Mouse (Mus musculus) stomach, embryonic 14.5 days (tissue): ENCODE measurements around the gene Vgll2. TPM values are rescaled to one million over a fixed set of nuclear protein-coding genes. Genes with fewer than 3 reads are reported as not detected.

ENCODE experiments used
- ATAC-seq: fragments of 200-750 bp; cut with Nextera tagmentation; 2 replicates; pipeline ENCODE4 v1.8.0; 2017; ENCODE audit warnings: low read depth, moderate TSS enrichment; ENCODE audit not compliant: insufficient number of reproducible peaks, insufficient read depth, low FRiP score
- H3K27ac ChIP-seq: fragments of 300-500 bp; sonication (generic); 2 replicates; pipeline ENCODE4 v1.5.1; 2014; ENCODE audit warnings: mild to moderate bottlenecking, low read length, moderate library complexity, mixed read lengths
- H3K27me3 ChIP-seq: fragments of 300-500 bp; sonication (generic); 2 replicates; pipeline ENCODE4 v1.6.1; 2014; ENCODE audit warnings: low read length, control low read depth, mixed read lengths; ENCODE audit not compliant: control insufficient read depth, insufficient read depth
- H3K36me3 ChIP-seq: fragments of 300-500 bp; sonication (generic); 2 replicates; pipeline ENCODE4 v1.6.1; 2014; ENCODE audit warnings: mild to moderate bottlenecking, control low read depth, low read length, moderate library complexity, mixed read lengths; ENCODE audit not compliant: control insufficient read depth, insufficient read depth
- H3K4me1 ChIP-seq: fragments of 300-500 bp; sonication (generic); 2 replicates; pipeline ENCODE4 v1.6.1; 2014; ENCODE audit warnings: low read length, control low read depth, mixed read lengths; ENCODE audit not compliant: control insufficient read depth, insufficient read depth
- H3K4me2 ChIP-seq: fragments of 300-500 bp; sonication (generic); replicated peaks from 2 replicates; pipeline ENCODE4 v1.6.1; 2014; ENCODE audit warnings: low read depth, low read length, control low read depth
- H3K4me3 ChIP-seq: fragments of 300-500 bp; sonication (generic); 2 replicates; pipeline ENCODE4 v1.5.1; 2014; ENCODE audit warnings: low read depth, low read length, control low read depth
- H3K9ac ChIP-seq: fragments of 300-500 bp; sonication (generic); replicated peaks from 2 replicates; pipeline ENCODE4 v1.6.1; 2014; ENCODE audit warnings: low read depth, mild to moderate bottlenecking, control low read depth, low read length, moderate library complexity, mixed read lengths
- H3K9me3 ChIP-seq: fragments of 300-500 bp; sonication (generic); 2 replicates; pipeline ENCODE4 v1.6.1; 2016; ENCODE audit warnings: low read depth, low read length, control low read depth; ENCODE audit not compliant: control insufficient read depth
- WGBS: fragments of 180-500 bp; shearing (Covaris S2); extraction: QIAGEN DNeasy Blood & Tissue Kit; methylation state at CpG from one replicate; pipeline ENCODE4 v1.1.7; 2014; 5-methylcytosine and 5-hydroxymethylcytosine counted together
- polyA plus RNA-seq: library from polyadenylated mRNA; unstranded; fragments of >200 nt; fragmentation: Nextera tagmentation; extraction: Ambion mirVana; gene quantifications from 2 replicates; pipeline ENCODE4 v1.2.1, GENCODE M21; 2014

Gene Vgll2
- polyA plus RNA-seq, 1 experiment from 2014 or later: 0.14 TPM

DNA sequence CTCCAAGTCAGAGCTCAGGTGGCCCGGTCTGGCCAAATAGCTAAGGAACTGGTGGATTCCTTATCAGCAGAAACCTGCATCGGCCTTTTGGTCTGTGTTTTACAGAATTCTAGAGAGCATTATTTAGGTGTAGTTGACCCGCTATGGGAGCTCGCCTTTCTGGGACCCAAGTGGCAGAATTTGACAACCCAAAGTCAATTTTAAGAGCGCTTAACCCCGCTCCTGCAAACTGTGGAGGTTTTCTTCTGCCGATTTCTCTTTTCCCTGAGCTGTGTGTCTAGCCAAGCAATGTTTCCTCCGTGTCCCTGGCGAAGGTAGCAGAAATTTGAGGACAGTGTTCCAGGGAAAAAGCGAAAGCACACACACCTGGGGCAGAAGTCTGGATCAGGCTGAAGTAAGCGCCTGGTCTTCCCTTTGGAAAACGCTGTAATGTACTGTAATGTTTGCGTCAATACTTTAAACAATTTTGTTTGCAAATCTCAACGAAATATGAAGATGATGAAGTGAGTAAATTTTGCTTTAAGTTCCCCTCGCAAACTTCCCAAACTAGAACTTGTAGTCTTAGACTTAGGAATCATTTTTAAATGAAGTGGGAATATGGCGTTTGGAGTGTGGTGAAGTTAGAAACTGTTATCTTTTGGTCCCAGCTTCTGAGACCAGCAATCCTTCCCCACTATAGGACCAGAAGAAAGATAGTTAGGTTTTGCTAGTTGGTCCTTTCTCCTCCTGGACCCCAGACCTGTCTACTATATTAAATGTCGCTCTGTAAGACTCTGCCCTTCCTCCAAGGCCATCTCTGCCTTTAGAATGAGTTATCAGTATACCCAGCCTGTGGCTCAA is 1.1 kb downstream of the Vgll2 start:
- ATAC-seq: no peak
- Histone ChIP-seq H3K9me3 (no peaks in the 10 kb centered on the region), H3K27ac (no peak overlapping the region), H3K4me3 (no peak overlapping the region), H3K36me3 (no peaks in the 10 kb centered on the region), H3K27me3 (peaks cover 64% of the 10 kb centered on the region), H3K4me1 (peaks cover 7% of the 10 kb centered on the region; the same call in 1 of the 2 replicates), H3K9ac (no peak overlapping the region), H3K4me2 (peak overlapping the region; percentile 89; the same call in 1 of the 2 replicates)
- WGBS: 4% methylated on average over 17 of the region's 17 CpGs

DNA sequence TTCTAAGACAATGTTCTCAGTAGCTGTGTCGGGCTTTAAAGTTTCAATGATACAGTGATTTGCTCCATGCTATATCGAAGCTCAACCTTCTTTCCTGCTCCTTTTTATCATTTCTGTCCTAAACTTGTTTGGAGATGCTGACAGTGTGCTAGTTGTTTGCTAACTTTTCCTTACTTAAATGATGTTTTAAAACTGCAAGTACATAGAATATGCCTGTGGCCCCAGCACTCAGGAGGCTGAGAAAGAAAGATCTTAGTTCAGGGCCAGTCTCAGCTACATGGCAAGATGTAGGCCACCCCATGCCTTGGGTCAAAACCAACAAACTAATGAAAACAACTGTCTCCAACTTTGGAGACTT is 1.7 kb downstream of the Vgll2 start:
- Histone ChIP-seq H3K4me3 (no peak overlapping the region), H3K27me3 (peaks cover 66% of the 10 kb centered on the region), H3K9me3 (no peaks in the 10 kb centered on the region), H3K9ac (no peak overlapping the region), H3K36me3 (no peaks in the 10 kb centered on the region), H3K27ac (no peak overlapping the region), H3K4me1 (peaks cover 7% of the 10 kb centered on the region; the same call in 1 of the 2 replicates), H3K4me2 (no peak overlapping the region)
- no peak for ATAC-seq
- 21% methylated on average over 2 of the region's 2 CpGs for WGBS

DNA sequence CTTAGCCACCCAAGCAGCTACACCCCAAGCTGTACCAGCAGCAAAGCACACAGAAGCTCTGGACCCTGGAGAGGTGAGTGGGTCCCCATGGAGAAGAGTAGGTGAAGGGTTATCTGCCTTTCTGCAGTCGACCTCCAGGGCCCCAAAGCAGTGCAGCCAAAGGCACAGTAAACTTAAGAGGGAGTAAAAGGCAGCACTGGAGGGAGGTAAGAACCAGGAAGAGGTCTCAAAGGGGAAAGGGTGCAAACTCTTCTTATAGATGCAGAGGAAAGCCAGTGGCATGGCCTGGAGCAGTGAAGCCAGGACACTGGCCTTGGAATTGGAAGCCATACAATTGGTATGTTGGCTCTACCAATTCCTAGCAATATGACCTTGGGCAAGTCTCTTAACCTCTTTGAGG is 3.0 kb downstream of the Vgll2 start:
- no peak for ATAC-seq
- Histone ChIP-seq H3K9me3 (no peaks in the 10 kb centered on the region), H3K27ac (no peak overlapping the region), H3K36me3 (no peaks in the 10 kb centered on the region), H3K27me3 (peaks cover 66% of the 10 kb centered on the region), H3K4me1 (peaks cover 7% of the 10 kb centered on the region; the same call in 1 of the 2 replicates), H3K9ac (no peak overlapping the region), H3K4me2 (no peak overlapping the region), H3K4me3 (no peak overlapping the region)
- 0% methylated on average over 1 of the region's 1 CpGs for WGBS

DNA sequence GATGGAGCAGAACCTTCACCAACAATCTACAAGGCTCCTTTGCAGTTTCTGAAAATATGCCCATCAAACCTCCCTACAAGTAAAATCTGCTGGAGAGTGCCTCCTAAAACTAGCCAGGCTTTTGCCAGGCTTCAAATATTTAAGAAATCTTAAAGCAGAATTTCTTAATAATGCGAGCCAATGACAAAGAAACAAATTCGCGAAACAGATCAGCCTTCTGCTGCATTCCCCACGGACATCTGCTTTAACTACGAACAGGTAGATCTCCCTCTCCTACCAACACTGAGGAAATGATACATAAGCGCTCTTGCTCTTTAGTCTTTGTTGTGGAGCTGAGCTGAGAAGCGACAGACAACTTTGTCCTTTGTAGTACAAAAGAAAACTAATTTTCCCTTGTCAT is 3.5 kb downstream of the Vgll2 start:
- no peak for ATAC-seq
- WGBS: 16% methylated on average over 7 of the region's 7 CpGs

DNA sequence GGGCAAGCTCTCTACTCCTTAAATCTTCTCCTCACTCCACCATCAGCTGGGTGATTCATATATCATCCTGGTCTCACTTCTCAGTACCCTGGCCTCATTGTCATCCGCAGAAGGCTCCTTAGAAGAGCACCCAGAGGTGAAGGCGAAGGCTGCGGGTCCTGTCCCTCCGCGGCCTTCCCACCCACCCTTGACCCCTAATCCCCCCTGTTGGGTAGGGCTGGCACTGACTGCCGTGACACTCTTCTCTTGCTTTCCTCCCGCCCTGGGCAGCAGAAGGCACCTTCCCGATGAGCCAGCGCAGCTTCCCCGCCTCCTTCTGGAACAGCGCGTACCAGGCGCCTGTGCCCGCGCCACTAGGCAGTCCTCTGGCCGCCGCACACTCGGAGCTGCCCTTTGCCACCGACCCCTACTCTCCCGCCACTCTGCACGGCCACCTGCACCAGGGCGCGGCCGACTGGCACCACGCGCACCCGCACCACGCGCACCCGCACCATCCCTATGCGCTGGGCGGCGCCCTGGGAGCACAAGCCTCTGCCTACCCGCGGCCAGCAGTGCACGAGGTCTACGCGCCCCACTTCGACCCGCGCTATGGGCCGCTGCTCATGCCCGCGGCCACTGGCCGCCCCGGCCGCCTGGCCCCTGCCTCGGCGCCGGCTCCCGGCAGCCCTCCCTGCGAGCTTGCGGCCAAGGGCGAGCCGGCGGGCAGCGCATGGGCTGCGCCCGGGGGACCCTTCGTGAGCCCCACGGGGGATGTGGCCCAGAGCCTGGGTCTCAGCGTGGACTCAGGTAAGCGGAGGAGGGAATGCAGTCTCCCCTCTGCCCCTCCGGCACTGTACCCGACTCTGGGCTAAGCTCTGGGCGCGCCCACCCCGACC is 5.1 kb downstream of the Vgll2 start:
- H3K9ac ChIP-seq: no peak overlapping the region
- H3K36me3 ChIP-seq: no peaks in the 10 kb centered on the region
- H3K27ac ChIP-seq: no peak overlapping the region
- peaks cover 62% of the 10 kb centered on the region for H3K27me3 ChIP-seq
- peak; percentile 48; the same call in 1 of the 2 replicates for ATAC-seq
- H3K4me1 ChIP-seq: peaks cover 3% of the 10 kb centered on the region; the same call in 1 of the 2 replicates
- H3K4me2 ChIP-seq: peak overlapping the region; percentile 66
- H3K4me3 ChIP-seq: peak overlapping the region; percentile 30
- H3K9me3 ChIP-seq: no peaks in the 10 kb centered on the region
- WGBS: under 1% methylated on average over 63 of the region's 68 CpGs

More for the DNA sequence above, 3.5 kb downstream of the Vgll2 start:
- Histone ChIP-seq H3K4me3 (no peak overlapping the region), H3K4me1 (peaks cover 7% of the 10 kb centered on the region; the same call in 1 of the 2 replicates), H3K9ac (no peak overlapping the region), H3K27ac (no peak overlapping the region), H3K9me3 (no peaks in the 10 kb centered on the region), H3K36me3 (no peaks in the 10 kb centered on the region), H3K27me3 (peaks cover 61% of the 10 kb centered on the region), H3K4me2 (no peak overlapping the region)

DNA sequence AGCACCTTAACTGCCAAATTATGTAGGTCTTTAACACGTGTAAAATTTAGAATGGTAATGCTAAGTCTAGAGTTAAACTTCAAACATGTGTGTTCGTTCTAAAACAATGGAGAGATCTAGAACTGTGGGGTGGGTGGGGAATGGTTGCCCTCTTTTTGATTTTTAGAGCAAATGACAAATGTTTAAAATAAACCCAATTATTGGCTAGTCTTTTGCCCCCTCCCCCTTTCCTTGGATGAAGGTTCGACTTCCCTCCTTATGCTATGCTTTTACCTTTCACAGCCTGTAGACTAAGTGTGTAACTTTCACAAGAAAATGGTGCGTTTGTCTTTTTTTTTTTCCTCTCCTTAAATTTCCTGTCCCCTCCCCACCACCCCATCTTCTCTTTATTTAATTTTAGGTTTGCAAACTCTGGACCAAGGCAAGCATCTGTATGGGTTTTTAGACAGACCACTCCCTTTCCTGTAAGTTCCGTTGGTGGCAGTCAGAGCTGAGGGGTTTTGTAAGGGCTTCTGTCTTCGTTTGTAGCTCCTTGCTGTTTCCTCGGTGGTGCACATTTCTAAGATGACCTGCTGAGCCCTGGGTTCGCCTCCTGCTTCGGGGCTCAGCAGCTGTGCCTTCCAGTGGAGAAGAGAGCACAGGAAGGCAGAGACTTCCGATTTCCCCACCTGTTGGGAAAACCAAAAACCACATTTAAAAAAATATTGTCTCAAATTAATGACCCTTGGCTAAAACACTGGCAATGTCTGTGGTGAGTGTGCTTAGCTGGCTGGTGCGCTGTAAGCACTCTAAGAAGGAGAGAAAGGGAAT is 6.5 kb downstream of the Vgll2 start:
- H3K4me2 ChIP-seq: no peak overlapping the region
- H3K4me1 ChIP-seq: peaks cover 3% of the 10 kb centered on the region; the same call in 1 of the 2 replicates
- H3K27ac ChIP-seq: no peak overlapping the region
- peaks cover 51% of the 10 kb centered on the region for H3K27me3 ChIP-seq
- no peak overlapping the region for H3K4me3 ChIP-seq
- no peaks in the 10 kb centered on the region for H3K9me3 ChIP-seq
- WGBS: 3% methylated on average over 11 of the region's 11 CpGs
- H3K9ac ChIP-seq: no peak overlapping the region
- ATAC-seq: no peak
- H3K36me3 ChIP-seq: no peaks in the 10 kb centered on the region

DNA sequence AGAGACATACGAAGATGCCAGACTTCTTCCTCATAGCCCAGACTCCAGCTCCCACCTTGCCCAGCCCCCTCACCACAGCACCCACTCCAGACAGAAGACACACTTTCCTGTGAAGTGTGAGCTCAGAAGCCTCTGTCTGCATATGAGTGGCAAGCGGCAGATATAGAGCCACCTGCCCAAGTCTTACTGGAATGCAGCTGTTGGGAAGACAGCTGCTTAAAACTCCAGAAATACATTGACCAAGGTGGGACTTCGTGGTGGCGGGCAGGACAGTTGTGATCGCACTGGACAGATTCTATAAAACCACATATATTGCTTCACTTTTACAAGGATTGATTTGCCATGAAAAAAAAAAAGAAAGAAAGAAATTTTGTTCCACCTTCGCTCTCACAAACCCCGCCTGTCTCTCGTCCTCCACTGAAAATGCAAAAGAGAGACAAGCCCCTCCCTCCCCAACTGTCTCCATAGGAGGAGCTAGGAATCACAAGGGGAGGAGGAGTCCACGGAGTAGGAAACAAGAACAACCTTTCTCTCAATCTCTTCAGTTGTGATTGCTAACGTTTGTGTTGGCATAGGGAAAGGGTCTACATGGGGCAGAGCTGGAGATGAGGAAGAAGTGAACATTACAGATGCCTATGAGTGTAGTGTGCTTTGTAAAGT is 7.2 kb downstream of the Vgll2 start:
- Histone ChIP-seq H3K36me3 (no peaks in the 10 kb centered on the region), H3K4me2 (no peak overlapping the region), H3K27me3 (peaks cover 43% of the 10 kb centered on the region), H3K9ac (no peak overlapping the region), H3K4me3 (no peak overlapping the region), H3K4me1 (peaks cover 3% of the 10 kb centered on the region; the same call in 1 of the 2 replicates), H3K27ac (no peak overlapping the region), H3K9me3 (no peaks in the 10 kb centered on the region)
- WGBS: 2% methylated on average over 10 of the region's 10 CpGs
- ATAC-seq: no peak
